Mouse (Mus musculus) intestine, embryonic 14.5 days (tissue): ENCODE measurements around the gene Cryzl1. TPM values are rescaled to one million over a fixed set of nuclear protein-coding genes. Genes with fewer than 3 reads are reported as not detected.

ENCODE experiments used
- ATAC-seq: fragments of 200-750 bp; cut with Nextera tagmentation; replicated peaks from 2 replicates; pipeline ENCODE4 v1.8.0; 2017; ENCODE audit warnings: low read depth, moderate number of reproducible peaks, moderate TSS enrichment, moderate library complexity; ENCODE audit not compliant: low FRiP score, low TSS enrichment
- DNase-seq: peaks from one replicate; pipeline ENCODE4 v3.0.0-alpha.2; 2018; ENCODE audit warnings: low spot score
- H3K27ac ChIP-seq: fragments of 300-500 bp; sonication (generic); 2 replicates; pipeline ENCODE4 v1.5.1; 2014; ENCODE audit warnings: low read depth, mild to moderate bottlenecking, control low read depth
- H3K27me3 ChIP-seq: fragments of 300-500 bp; sonication (generic); replicated peaks from 2 replicates; pipeline ENCODE4 v1.6.1; 2014; ENCODE audit warnings: low read length, control low read depth; ENCODE audit not compliant: control insufficient read depth, insufficient read depth
- H3K36me3 ChIP-seq: fragments of 300-500 bp; sonication (generic); 2 replicates; pipeline ENCODE4 v1.6.1; 2014; ENCODE audit warnings: low read length, control low read depth; ENCODE audit not compliant: control insufficient read depth, insufficient read depth
- H3K4me1 ChIP-seq: fragments of 300-500 bp; sonication (generic); replicated peaks from 2 replicates; pipeline ENCODE4 v1.6.1; 2014; ENCODE audit warnings: low read length, control low read depth, mixed read lengths; ENCODE audit not compliant: control insufficient read depth, insufficient read depth
- H3K4me2 ChIP-seq: fragments of 300-500 bp; sonication (generic); 2 replicates; pipeline ENCODE4 v1.6.1; 2014; ENCODE audit warnings: low read length
- H3K4me3 ChIP-seq: fragments of 300-500 bp; sonication (generic); 2 replicates; pipeline ENCODE4 v1.5.1; 2014; ENCODE audit warnings: low read depth, low read length, control low read depth, mixed read lengths
- H3K9ac ChIP-seq: fragments of 300-500 bp; sonication (generic); 2 replicates; pipeline ENCODE4 v1.6.1; 2014; ENCODE audit warnings: mild to moderate bottlenecking, low read length
- H3K9me3 ChIP-seq: fragments of 300-500 bp; sonication (generic); 2 replicates; pipeline ENCODE4 v1.6.1; 2016; ENCODE audit warnings: low read length, control low read depth; ENCODE audit not compliant: control insufficient read depth
- WGBS: fragments of 180-500 bp; shearing (Covaris S2); extraction: QIAGEN DNeasy Blood & Tissue Kit; methylation state at CpG from one replicate; pipeline ENCODE4 v1.1.7; 2014; 5-methylcytosine and 5-hydroxymethylcytosine counted together
- polyA plus RNA-seq: library from polyadenylated mRNA; unstranded; fragments of >200 nt; fragmentation: Nextera tagmentation; extraction: Ambion mirVana; gene quantifications from 2 replicates; pipeline ENCODE4 v1.2.1, GENCODE M21; 2014

Cryzl1 gene
- polyA plus RNA-seq, 1 experiment from 2014 or later, result 69.4 TPM

- Histone ChIP-seq H3K4me2 (peak within 1 kb of the TSS; percentile 68), H3K27me3 (no peaks in the 10 kb centered on the region), H3K27ac (peak within 1 kb of the TSS; percentile 75), H3K4me3 (peak within 1 kb of the TSS; percentile 77), H3K9me3 (no peaks in the 10 kb centered on the region), H3K4me1 (peaks cover 10% of the 10 kb centered on the region; the same call in 1 of the 2 replicates), H3K9ac (peak within 1 kb of the TSS; percentile 90), H3K36me3 (peaks cover 23% of the 10 kb centered on the region)
- DNase-seq (peak; percentile 93), ATAC-seq (peak; percentile 98)
- under 1% methylated on average over 65 of the region's 71 CpGs for WGBS
Measured at GRCm38 (mm10) chr16:91688619-91689334, 40.0 kb downstream of the Cryzl1 start, which contains the start of gene Donson. Gene Donson (minus strand): TSS chr16:91688770.

- DNase-seq (peak; percentile 66), ATAC-seq (peak; percentile 57)
- Histone ChIP-seq H3K4me2 (peak overlapping the region; percentile 68), H3K27me3 (no peaks in the 10 kb centered on the region), H3K4me3 (peak overlapping the region; percentile 77), H3K9ac (peak overlapping the region; percentile 90), H3K27ac (no peak overlapping the region; the same call in 1 of the 2 replicates), H3K36me3 (peaks cover 27% of the 10 kb centered on the region), H3K4me1 (peaks cover 10% of the 10 kb centered on the region; the same call in 1 of the 2 replicates), H3K9me3 (no peaks in the 10 kb centered on the region)
- WGBS, result 2% methylated on average over 41 of the region's 51 CpGs
Measured at GRCm38 (mm10) chr16:91688023-91688618, 40.7 kb downstream of the Cryzl1 start.

GRCm38 (mm10) chr16:91686369-91686768 is 42.4 kb downstream of the Cryzl1 start:
- H3K4me3 ChIP-seq, result no peak overlapping the region
- ATAC-seq, result no peak
- no peak overlapping the region for H3K9ac ChIP-seq
- peaks cover 40% of the 10 kb centered on the region for H3K36me3 ChIP-seq
- no peaks in the 10 kb centered on the region for H3K27me3 ChIP-seq
- H3K9me3 ChIP-seq, result no peaks in the 10 kb centered on the region
- H3K4me2 ChIP-seq, result no peak overlapping the region
- peak; percentile 29 for DNase-seq
- H3K27ac ChIP-seq, result no peak overlapping the region
- WGBS, result 76% methylated on average over 5 of the region's 5 CpGs
- peaks cover 10% of the 10 kb centered on the region; the same call in 1 of the 2 replicates for H3K4me1 ChIP-seq

GRCm38 (mm10) chr16:91685526-91685925 is 43.2 kb downstream of the Cryzl1 start:
- 84% methylated on average over 5 of the region's 5 CpGs for WGBS
- Histone ChIP-seq H3K9ac (no peak overlapping the region), H3K4me1 (peaks cover 10% of the 10 kb centered on the region; the same call in 1 of the 2 replicates), H3K36me3 (peaks cover 45% of the 10 kb centered on the region), H3K27me3 (no peaks in the 10 kb centered on the region), H3K4me2 (no peak overlapping the region), H3K9me3 (no peaks in the 10 kb centered on the region), H3K4me3 (no peak overlapping the region), H3K27ac (no peak overlapping the region)
- ATAC-seq, result no peak
- no peak for DNase-seq

- H3K9ac ChIP-seq, result no peak overlapping the region
- H3K4me1 ChIP-seq, result no peaks in the 10 kb centered on the region
- peaks cover 91% of the 10 kb centered on the region for H3K36me3 ChIP-seq
- DNase-seq, result peak; percentile 41
- WGBS, result 79% methylated on average over 5 of the region's 5 CpGs
- no peak overlapping the region for H3K4me3 ChIP-seq
- no peak overlapping the region for H3K27ac ChIP-seq
- no peaks in the 10 kb centered on the region for H3K9me3 ChIP-seq
- no peak for ATAC-seq
- H3K4me2 ChIP-seq, result no peak overlapping the region
- H3K27me3 ChIP-seq, result no peaks in the 10 kb centered on the region
Measured at GRCm38 (mm10) chr16:91680656-91681055, 48.1 kb downstream of the Cryzl1 start.

GRCm38 (mm10) chr16:91678147-91678911 is 50.4 kb downstream of the Cryzl1 start:
- Histone ChIP-seq H3K27me3 (no peaks in the 10 kb centered on the region), H3K4me2 (no peak overlapping the region), H3K9ac (no peak overlapping the region), H3K27ac (no peak overlapping the region), H3K9me3 (no peaks in the 10 kb centered on the region), H3K4me1 (no peaks in the 10 kb centered on the region), H3K36me3 (peaks cover 94% of the 10 kb centered on the region), H3K4me3 (no peak overlapping the region)
- no peak for ATAC-seq
- 87% methylated on average over 5 of the region's 5 CpGs for WGBS
- peak; percentile 31 for DNase-seq

- no peaks in the 10 kb centered on the region for H3K27me3 ChIP-seq
- H3K9ac ChIP-seq, result no peak overlapping the region
- peaks cover 98% of the 10 kb centered on the region for H3K36me3 ChIP-seq
- DNase-seq (peak; percentile 29), ATAC-seq (no peak)
- H3K27ac ChIP-seq, result no peak overlapping the region
- H3K4me2 ChIP-seq, result no peak overlapping the region
- no peak overlapping the region for H3K4me3 ChIP-seq
- H3K9me3 ChIP-seq, result no peaks in the 10 kb centered on the region
- no peaks in the 10 kb centered on the region for H3K4me1 ChIP-seq
- 67% methylated on average over 4 of the region's 4 CpGs for WGBS
Measured at GRCm38 (mm10) chr16:91674500-91674899, 54.3 kb downstream of the Cryzl1 start.

GRCm38 (mm10) chr16:91663795-91664194 is 65.0 kb downstream of the Cryzl1 start:
- WGBS, result 95% methylated on average over 3 of the region's 3 CpGs
- DNase-seq (no peak), ATAC-seq (no peak)
- Histone ChIP-seq H3K4me2 (no peak overlapping the region), H3K4me1 (no peaks in the 10 kb centered on the region), H3K9ac (no peak overlapping the region), H3K27ac (no peak overlapping the region), H3K36me3 (peaks cover 97% of the 10 kb centered on the region), H3K4me3 (no peak overlapping the region), H3K9me3 (no peaks in the 10 kb centered on the region), H3K27me3 (no peaks in the 10 kb centered on the region)
